Mouse (Mus musculus): ENCODE measurements at regions not wholly inside any gene's neighbourhood (a gene's known extent, or its start where the extent isn't known, plus 50 kb on each side); places are given as distances from the start of the nearest gene placed in this dataset.

GRCm38 (mm10) chr2:117511737-117512136 is 168.9 kb upstream of the Rasgrp1 start:
- no peak for TF ChIP-seq CTCF (IDR thresholded peaks at IDR 0.05; ENCODE audit: control insufficient read depth, insufficient read depth, insufficient read length)
- TF ChIP-seq CEBPB (IDR thresholded peaks at IDR 0.05; ENCODE audit: low read depth): no peak
- TF ChIP-seq MYOG (IDR thresholded peaks at IDR 0.05; ENCODE audit: control insufficient read depth, extremely low read depth, insufficient read length): no peak

All from C2C12 (cell line).